Mouse (Mus musculus) telencephalon, adult 2 months (tissue): ENCODE measurements around the gene Abca12.

Experiments used
- DNase-seq: peaks from one replicate; pipeline ENCODE4 v3.0.0-alpha.2; 2011; ENCODE audit warnings: low read depth, low spot score

Gene Abca12

GRCm38 (mm10) chr1:71195333-71195732 lies 219.4 kb downstream of the Abca12 start:
- no peak for DNase-seq

GRCm38 (mm10) chr1:71193931-71194330 lies 220.8 kb downstream of the Abca12 start:
- no peak for DNase-seq
